ENCODE assay signal across 8 mouse cellular contexts in the genomic region with DNA sequence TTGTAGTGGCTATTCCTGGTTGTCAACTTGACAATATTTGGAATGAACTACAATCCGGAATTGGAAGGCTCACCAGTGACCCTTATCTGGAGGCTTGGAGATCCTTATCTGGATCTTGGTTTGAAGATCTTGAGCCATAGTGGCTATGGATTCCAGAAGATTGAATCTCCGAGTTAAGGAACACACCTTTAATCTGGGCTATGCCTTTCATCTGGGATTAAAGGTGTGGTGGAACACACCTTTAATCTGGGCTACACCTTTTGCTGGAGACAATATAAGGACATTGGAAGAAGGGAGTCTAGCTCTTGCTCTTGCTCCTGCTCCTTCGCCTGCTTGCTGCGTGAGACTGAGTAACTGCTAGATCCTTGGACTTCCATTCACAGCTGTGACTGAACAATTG. TPM values are rescaled to one million over a fixed set of nuclear protein-coding genes. Genes with fewer than 3 reads are reported as not detected.
DNase-seq lines count a peak whose midpoint lies in the region; ATAC-seq and TF ChIP-seq lines count a peak whose summit lies in the region.
"Not testable (repeated sequence)": the region's sequence is repeated elsewhere in the genome, so short reads cannot be mapped to it uniquely, and the experiment has no call there.

A gene (plus strand): TSS at position 301 of the 400 bp plus-strand sequence.

- not testable (repeated sequence) for H3K9me3 ChIP-seq in embryonic facial prominence, embryonic 13.5 days; kidney, postnatal 0 days (replicated peaks; ENCODE audit: low read length); limb, embryonic 12.5 days; midbrain, embryonic 11.5 days (ENCODE audit: control insufficient read depth, low read length); stomach, postnatal 0 days (ENCODE audit: control insufficient read depth, low read length)

- not testable (repeated sequence) for H3K27ac ChIP-seq in embryonic facial prominence, embryonic 13.5 days; kidney, postnatal 0 days; limb, embryonic 12.5 days; midbrain, embryonic 11.5 days (ENCODE audit: low read depth, low read length); stomach, postnatal 0 days (replicated peaks)

- ATAC-seq in embryonic facial prominence, embryonic 13.5 days (ENCODE audit: insufficient number of reproducible peaks, insufficient read depth, low FRiP score, low TSS enrichment, low read depth); kidney, postnatal 0 days (replicated peaks; ENCODE audit: low FRiP score, low read depth); limb, embryonic 12.5 days (ENCODE audit: insufficient number of reproducible peaks, insufficient read depth, low FRiP score, low TSS enrichment, low read depth); midbrain, embryonic 11.5 days (ENCODE audit: low FRiP score); stomach, postnatal 0 days (ENCODE audit: low FRiP score, low TSS enrichment): not testable (repeated sequence)

- not testable (repeated sequence) for H3K9ac ChIP-seq in embryonic facial prominence, embryonic 13.5 days; kidney, postnatal 0 days (ENCODE audit: low read depth, low read length); limb, embryonic 12.5 days (replicated peaks); midbrain, embryonic 11.5 days (ENCODE audit: low read length); stomach, postnatal 0 days (ENCODE audit: low read length)

- not testable (repeated sequence) for H3K4me1 ChIP-seq in embryonic facial prominence, embryonic 13.5 days; kidney, postnatal 0 days (replicated peaks; ENCODE audit: insufficient read depth, low read length); limb, embryonic 12.5 days (replicated peaks); midbrain, embryonic 11.5 days (ENCODE audit: control insufficient read depth, insufficient read depth, low read length); stomach, postnatal 0 days (replicated peaks; ENCODE audit: control insufficient read depth, insufficient read depth)

- H3K4me2 ChIP-seq in embryonic facial prominence, embryonic 13.5 days; kidney, postnatal 0 days (ENCODE audit: low read length); limb, embryonic 12.5 days; midbrain, embryonic 11.5 days; stomach, postnatal 0 days (replicated peaks; ENCODE audit: low read depth): not testable (repeated sequence)

- TF ChIP-seq EP300 in stomach, postnatal 0 days (optimal IDR thresholded peaks at IDR 0.05), result not testable (repeated sequence)

- not testable (repeated sequence) for H3K27me3 ChIP-seq in embryonic facial prominence, embryonic 13.5 days; kidney, postnatal 0 days (ENCODE audit: insufficient read depth, low read length); limb, embryonic 12.5 days; midbrain, embryonic 11.5 days (ENCODE audit: control insufficient read depth, insufficient read depth, low read length); stomach, postnatal 0 days (ENCODE audit: control insufficient read depth, insufficient read depth, low read length)

- WGBS in embryonic facial prominence, embryonic 13.5 days, result no CpG with 5 or more reads among the region's 4 CpGs
- WGBS in kidney, postnatal 0 days, result no CpG with 5 or more reads among the region's 4 CpGs
- WGBS in limb, embryonic 12.5 days, result no CpG with 5 or more reads among the region's 4 CpGs
- no CpG with 5 or more reads among the region's 4 CpGs for WGBS in midbrain, embryonic 11.5 days
- WGBS in stomach, postnatal 0 days, result no CpG with 5 or more reads among the region's 4 CpGs

- TF ChIP-seq CTCF in kidney, postnatal 0 days (IDR thresholded peaks at IDR 0.05; ENCODE audit: low read depth); stomach, postnatal 0 days (IDR thresholded peaks at IDR 0.05; ENCODE audit: low read depth): not testable (repeated sequence)

- not testable (repeated sequence) for DNase-seq in adrenal gland, adult 18-20 months (ENCODE audit: low spot score in 2 of 2); gastrocnemius, postnatal 25 days; heart, postnatal 4 days; kidney, postnatal 0 days (ENCODE audit: low spot score); midbrain, embryonic 11.5 days (ENCODE audit: low spot score, missing footprints); stomach, postnatal 0 days (ENCODE audit: low spot score)

- not testable (repeated sequence) for H3K4me3 ChIP-seq in embryonic facial prominence, embryonic 13.5 days; kidney, postnatal 0 days (replicated peaks; ENCODE audit: low read depth, low read length); limb, embryonic 12.5 days (replicated peaks); midbrain, embryonic 11.5 days (ENCODE audit: low read depth, low read length); stomach, postnatal 0 days (ENCODE audit: low read depth, low read length)

- not testable (repeated sequence) for H3K36me3 ChIP-seq in embryonic facial prominence, embryonic 13.5 days; kidney, postnatal 0 days (ENCODE audit: insufficient read depth, low read length); limb, embryonic 12.5 days; midbrain, embryonic 11.5 days (ENCODE audit: control insufficient read depth, insufficient read depth, low read length); stomach, postnatal 0 days (ENCODE audit: control insufficient read depth, insufficient read depth, low read length)

RNA-seq across cellular contexts. Expression of the gene that starts here (rescaled TPM):
- 10 to 100 TPM; 12.7 to 17.5 TPM for total RNA-seq in adrenal gland, adult 18-20 months (2021)
- 44.9 and 51.2 TPM in 2 replicates for polyA plus RNA-seq in embryonic facial prominence, embryonic 13.5 days (2015; fragmentation: Nextera tagmentation; extraction: Ambion mirVana)
- 10 to 100 TPM; 11.5 to 12.9 TPM for total RNA-seq in gastrocnemius, postnatal 25 days (2021)
- 10 to 100 TPM; 17.4 to 21.1 TPM for total RNA-seq in heart, postnatal 4 days (2021)
- polyA plus RNA-seq in kidney, postnatal 0 days (2015; fragmentation: Nextera tagmentation; extraction: Ambion mirVana), result 24.0 and 26.4 TPM in 2 replicates
- polyA plus RNA-seq in limb, embryonic 12.5 days (2016; fragmentation: Nextera tagmentation; extraction: Ambion mirVana), result 39.2 and 43.1 TPM in 2 replicates
- polyA plus RNA-seq in midbrain, embryonic 11.5 days (2014; fragmentation: Nextera tagmentation; extraction: Ambion mirVana), result 37.4 and 42.8 TPM in 2 replicates
- 11.0 and 12.6 TPM in 2 replicates for polyA plus RNA-seq in stomach, postnatal 0 days (2015; fragmentation: Nextera tagmentation; extraction: Ambion mirVana)
